Mouse (Mus musculus): Measurements from ENCODE around the gene Slfnl1. TPM values are rescaled to one million over a fixed set of nuclear protein-coding genes. Genes with fewer than 3 reads are reported as not detected.

Slfnl1 gene
- polyA plus RNA-seq, 1 experiment from 2014 or later: not detected

- Histone ChIP-seq H3K27me3 (no peaks in the 10 kb centered on the region), H3K4me3 (replicated peaks) (no peak overlapping the region), H3K9ac (no peak overlapping the region), H3K27ac (no peak overlapping the region), H3K4me2 (no peak overlapping the region), H3K36me3 (peaks cover 52% of the 10 kb centered on the region), H3K4me1 (replicated peaks) (no peaks in the 10 kb centered on the region), H3K9me3 (replicated peaks) (no peaks in the 10 kb centered on the region)
- 89% methylated on average over 10 of the region's 10 CpGs for WGBS (ENCODE audit: insufficient replicate concordance)
- no peak for ATAC-seq (ENCODE audit: low read depth)
- DNase-seq: no peak
Measured at GRCm38 (mm10) chr4:120538664-120539063, 6.6 kb downstream of the Slfnl1 start.

- WGBS (ENCODE audit: insufficient replicate concordance): 79% methylated on average over 1 of the region's 1 CpGs
- Histone ChIP-seq H3K9me3 (replicated peaks) (no peaks in the 10 kb centered on the region), H3K36me3 (peaks cover 97% of the 10 kb centered on the region), H3K4me1 (replicated peaks) (no peaks in the 10 kb centered on the region), H3K9ac (no peak overlapping the region), H3K27ac (no peak overlapping the region), H3K4me3 (replicated peaks) (no peak overlapping the region), H3K4me2 (no peak overlapping the region), H3K27me3 (no peaks in the 10 kb centered on the region)
- ATAC-seq (ENCODE audit: low read depth): no peak
- DNase-seq: no peak
Measured at GRCm38 (mm10) chr4:120544896-120545295, 12.9 kb downstream of the Slfnl1 start.

- peaks cover 94% of the 10 kb centered on the region for H3K36me3 ChIP-seq
- 82% methylated on average over 6 of the region's 6 CpGs for WGBS (ENCODE audit: insufficient replicate concordance)
- H3K4me2 ChIP-seq: no peak overlapping the region
- no peak overlapping the region for H3K27ac ChIP-seq
- DNase-seq (no peak), ATAC-seq (ENCODE audit: low read depth) (no peak)
- no peak overlapping the region for H3K9ac ChIP-seq
- H3K27me3 ChIP-seq: no peaks in the 10 kb centered on the region
- H3K4me3 ChIP-seq (replicated peaks): no peak overlapping the region
- no peaks in the 10 kb centered on the region for H3K9me3 ChIP-seq (replicated peaks)
- no peaks in the 10 kb centered on the region for H3K4me1 ChIP-seq (replicated peaks)
Measured at GRCm38 (mm10) chr4:120556592-120556991, 24.6 kb downstream of the Slfnl1 start.

GRCm38 (mm10) chr4:120565726-120566125, 33.7 kb downstream of the Slfnl1 start:
- ATAC-seq (ENCODE audit: low read depth) (no peak), DNase-seq (no peak)
- Histone ChIP-seq H3K9ac (no peak overlapping the region), H3K27ac (no peak overlapping the region), H3K4me2 (no peak overlapping the region), H3K9me3 (replicated peaks) (no peaks in the 10 kb centered on the region), H3K4me1 (replicated peaks) (peaks cover 36% of the 10 kb centered on the region), H3K4me3 (replicated peaks) (no peak overlapping the region), H3K27me3 (no peaks in the 10 kb centered on the region), H3K36me3 (peaks cover 59% of the 10 kb centered on the region)
- WGBS (ENCODE audit: insufficient replicate concordance): 74% methylated on average over 2 of the region's 2 CpGs

DNA sequence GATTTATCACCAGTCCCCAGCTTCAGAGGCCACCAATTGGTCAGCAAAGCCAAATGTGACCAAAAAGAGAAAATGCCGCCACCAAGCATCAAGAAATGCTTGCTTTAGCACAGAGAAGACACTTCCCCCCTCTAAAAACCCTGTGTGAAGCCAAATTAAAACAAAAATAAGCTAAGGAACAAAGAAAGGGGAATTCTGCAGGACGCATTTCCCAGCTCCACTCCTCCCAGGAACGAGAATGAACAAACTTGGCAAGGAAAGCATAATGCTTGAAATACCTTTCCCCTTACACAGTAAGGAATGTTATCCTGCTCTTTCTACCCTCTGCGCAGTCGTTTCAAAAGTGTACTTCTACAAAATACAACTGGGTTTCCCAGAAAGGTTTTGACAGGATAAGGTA, 36.0 kb downstream of the Slfnl1 start:
- H3K27ac ChIP-seq: peak overlapping the region; percentile 54
- H3K4me1 ChIP-seq (replicated peaks): peaks cover 44% of the 10 kb centered on the region
- H3K4me3 ChIP-seq (replicated peaks): peak overlapping the region; percentile 72
- H3K9me3 ChIP-seq (replicated peaks): no peaks in the 10 kb centered on the region
- DNase-seq: no peak
- no peaks in the 10 kb centered on the region for H3K27me3 ChIP-seq
- peak overlapping the region; percentile 87 for H3K9ac ChIP-seq
- H3K4me2 ChIP-seq: peak overlapping the region; percentile 93
- peaks cover 36% of the 10 kb centered on the region for H3K36me3 ChIP-seq
- ATAC-seq (ENCODE audit: low read depth): no peak
- WGBS (ENCODE audit: insufficient replicate concordance): 60% methylated on average over 5 of the region's 5 CpGs

DNA sequence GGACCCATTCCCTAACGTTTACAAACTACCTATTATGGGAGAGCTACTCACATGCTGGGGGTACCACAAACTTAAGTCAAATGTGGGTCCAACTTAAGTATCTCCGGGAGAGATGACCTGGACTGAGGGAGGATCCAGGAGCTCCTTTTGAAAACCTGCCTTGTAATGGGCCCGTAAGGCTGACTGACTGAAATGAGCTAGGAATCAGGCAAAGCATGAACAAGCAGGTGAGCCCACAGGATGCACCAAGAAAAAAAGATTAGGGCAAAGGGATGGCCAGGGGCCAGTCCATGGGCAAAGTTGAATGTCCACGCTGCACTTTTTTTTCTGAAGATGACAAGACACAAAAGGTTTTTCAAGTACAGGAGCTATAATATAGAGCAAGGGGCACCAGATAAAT, 37.0 kb downstream of the Slfnl1 start:
- Histone ChIP-seq H3K4me3 (replicated peaks) (peak overlapping the region; percentile 72), H3K9me3 (replicated peaks) (no peaks in the 10 kb centered on the region), H3K4me2 (peak overlapping the region; percentile 93), H3K27me3 (no peaks in the 10 kb centered on the region), H3K27ac (peak overlapping the region; percentile 81), H3K4me1 (replicated peaks) (peaks cover 44% of the 10 kb centered on the region), H3K36me3 (peaks cover 26% of the 10 kb centered on the region), H3K9ac (peak overlapping the region; percentile 87)
- DNase-seq (peak; percentile 6), ATAC-seq (ENCODE audit: low read depth) (no peak)
- 2% methylated on average over 4 of the region's 4 CpGs for WGBS (ENCODE audit: insufficient replicate concordance)

DNA sequence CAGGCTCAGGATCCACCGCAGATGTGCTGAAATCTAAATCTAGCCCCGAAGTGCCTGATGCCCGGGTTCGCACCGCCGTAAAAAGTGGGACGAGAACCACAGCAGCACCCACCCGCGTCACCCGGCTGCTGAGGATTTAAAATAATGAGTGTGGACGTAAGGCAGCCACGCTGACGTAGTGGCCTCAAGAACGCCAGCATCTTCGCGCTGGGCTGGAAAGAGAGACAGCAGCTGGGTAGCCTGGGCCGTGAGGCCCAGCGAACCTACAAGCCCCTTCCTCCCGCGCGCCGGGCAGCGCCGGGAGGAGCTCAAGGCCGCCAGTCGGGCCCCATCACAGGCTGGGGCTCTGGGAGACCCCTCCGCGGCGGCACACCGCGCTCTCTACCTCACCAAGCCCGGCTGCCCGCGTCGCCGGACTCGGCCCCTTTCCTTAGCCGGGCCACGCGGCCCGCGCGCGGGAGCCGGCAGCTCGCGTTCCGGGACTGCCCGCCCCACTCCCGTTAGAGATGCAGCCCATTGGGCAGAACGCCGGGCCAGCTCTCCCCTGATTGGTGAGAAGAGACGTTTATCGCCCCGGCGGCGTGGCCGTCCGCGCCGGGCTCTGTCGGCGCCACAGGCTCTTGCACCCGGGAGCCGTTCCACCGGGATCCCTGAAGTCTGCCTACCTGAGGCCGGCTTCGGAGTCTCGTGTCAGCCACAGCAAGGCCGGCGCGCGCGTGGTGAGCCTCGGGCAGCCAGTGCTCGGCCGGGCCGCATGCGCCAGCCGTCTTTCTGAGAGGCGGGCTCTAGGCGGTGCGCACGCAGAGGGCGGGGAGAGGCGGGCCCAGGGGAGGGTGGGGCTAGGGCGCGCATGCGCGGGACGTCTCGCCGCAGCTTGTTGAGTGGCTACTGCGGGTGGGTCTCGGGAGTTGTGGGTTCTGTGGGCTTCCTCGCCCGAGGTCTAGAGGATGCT, 37.7 kb downstream of the Slfnl1 start, which contains the start of gene Ctps:
TSS of gene Ctps (minus strand) at position 791 of the 952 bp plus-strand sequence.
- under 1% methylated on average over 97 of the region's 97 CpGs for WGBS (ENCODE audit: insufficient replicate concordance)
- Histone ChIP-seq H3K27me3 (no peaks in the 10 kb centered on the region), H3K4me3 (replicated peaks) (peak within 1 kb of the TSS; percentile 72), H3K9me3 (replicated peaks) (no peaks in the 10 kb centered on the region), H3K4me1 (replicated peaks) (peaks cover 44% of the 10 kb centered on the region), H3K4me2 (peak within 1 kb of the TSS; percentile 93), H3K9ac (peak within 1 kb of the TSS; percentile 87), H3K27ac (peak within 1 kb of the TSS; percentile 81), H3K36me3 (peaks cover 19% of the 10 kb centered on the region)
- ATAC-seq (ENCODE audit: low read depth): peak; percentile 95
- peak; percentile 91 for DNase-seq

DNA sequence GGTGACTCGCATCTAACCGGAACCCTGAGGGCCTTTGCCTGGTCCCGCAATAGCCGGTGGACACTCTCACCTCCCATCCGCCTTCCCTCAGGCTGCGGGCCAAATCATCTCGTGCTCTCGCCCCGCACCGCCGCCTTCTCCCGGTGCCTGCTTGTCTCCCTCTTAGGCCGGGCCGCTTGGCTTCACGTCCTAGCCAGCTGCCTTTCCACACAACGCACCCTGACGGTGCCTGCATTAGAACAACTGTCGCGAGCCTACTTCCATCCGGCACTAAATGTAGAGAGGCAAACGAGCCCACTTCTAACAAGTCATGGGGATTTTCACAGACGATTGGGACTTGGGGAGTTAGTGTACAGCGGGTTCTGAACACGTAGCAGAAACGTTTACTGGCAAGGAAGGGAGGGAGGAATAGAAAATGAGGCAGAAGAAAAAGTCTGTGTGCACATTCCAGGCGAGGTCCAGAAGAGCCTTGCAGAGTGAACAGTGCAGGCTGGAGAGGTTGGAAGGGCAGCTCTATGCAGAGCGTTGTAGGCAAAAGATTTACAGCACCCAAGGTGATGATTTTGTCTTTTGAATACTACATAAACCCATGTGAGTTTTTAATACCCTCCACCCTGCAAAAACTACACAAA, 38.5 kb downstream of the Slfnl1 start:
- ATAC-seq (ENCODE audit: low read depth) (peak; percentile 59), DNase-seq (no peak)
- Histone ChIP-seq H3K9ac (peak overlapping the region; percentile 87), H3K27ac (peak overlapping the region; percentile 81), H3K4me2 (peak overlapping the region; percentile 93), H3K9me3 (replicated peaks) (no peaks in the 10 kb centered on the region), H3K27me3 (no peaks in the 10 kb centered on the region), H3K36me3 (peaks cover 11% of the 10 kb centered on the region), H3K4me3 (replicated peaks) (peak overlapping the region; percentile 72), H3K4me1 (replicated peaks) (peaks cover 44% of the 10 kb centered on the region)
- WGBS (ENCODE audit: insufficient replicate concordance): 2% methylated on average over 27 of the region's 27 CpGs

DNA sequence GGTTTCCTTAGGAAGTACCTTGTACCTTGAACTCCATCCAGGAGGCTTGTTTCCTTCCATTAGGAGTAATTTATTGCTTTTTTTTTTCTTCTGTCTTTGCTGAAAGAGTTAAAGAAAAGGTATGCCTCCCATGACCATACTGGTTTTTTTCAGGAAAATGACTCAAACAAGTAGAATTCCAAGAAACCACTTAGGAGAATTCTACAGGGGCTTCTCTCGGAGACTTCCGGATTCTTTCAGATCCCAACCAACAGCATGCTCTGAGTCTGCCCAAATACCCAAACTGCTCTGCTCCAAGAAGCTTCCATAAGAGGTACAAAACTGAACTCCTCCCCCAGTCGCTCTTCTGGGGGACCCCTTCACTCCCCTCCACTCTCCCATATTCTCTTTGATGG, 39.0 kb downstream of the Slfnl1 start:
- Histone ChIP-seq H3K36me3 (peaks cover 8% of the 10 kb centered on the region; the same call in 1 of the 2 replicates), H3K4me3 (replicated peaks) (peak overlapping the region; percentile 72), H3K27ac (no peak overlapping the region), H3K27me3 (no peaks in the 10 kb centered on the region), H3K9ac (peak overlapping the region; percentile 87), H3K9me3 (replicated peaks) (no peaks in the 10 kb centered on the region), H3K4me1 (replicated peaks) (peaks cover 44% of the 10 kb centered on the region), H3K4me2 (peak overlapping the region; percentile 93)
- WGBS (ENCODE audit: insufficient replicate concordance): 70% methylated on average over 3 of the region's 3 CpGs
- no peak for DNase-seq
- no peak for ATAC-seq (ENCODE audit: low read depth)

DNA sequence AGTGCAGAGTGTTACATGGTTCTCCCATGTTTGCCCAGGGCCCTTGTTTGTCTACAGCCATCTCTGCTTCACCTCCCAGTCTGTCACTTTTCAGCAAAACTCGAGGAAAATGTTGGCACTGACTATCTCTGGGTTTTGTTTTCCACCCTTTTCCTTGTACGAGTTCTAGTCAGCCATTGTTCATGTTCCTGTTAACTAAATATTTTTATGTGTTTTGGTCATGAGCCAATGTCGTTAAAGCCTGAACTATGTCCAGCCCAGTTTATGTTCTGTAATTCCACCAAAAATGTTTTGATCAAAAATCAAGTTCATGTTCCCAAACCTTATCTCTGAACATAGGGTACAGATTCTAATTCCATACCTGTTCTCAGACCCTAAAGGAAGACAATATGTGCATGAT, 39.7 kb downstream of the Slfnl1 start:
- Histone ChIP-seq H3K4me1 (replicated peaks) (peaks cover 38% of the 10 kb centered on the region), H3K4me3 (replicated peaks) (no peak overlapping the region), H3K9ac (no peak overlapping the region), H3K27me3 (no peaks in the 10 kb centered on the region), H3K9me3 (replicated peaks) (no peaks in the 10 kb centered on the region), H3K27ac (no peak overlapping the region), H3K36me3 (0 out of 2 replicates have a peak, but pooled peaks cover 3% of the 10 kb centered on the region), H3K4me2 (no peak overlapping the region)
- DNase-seq (no peak), ATAC-seq (ENCODE audit: low read depth) (no peak)
- WGBS (ENCODE audit: insufficient replicate concordance): 66% methylated on average over 3 of the region's 3 CpGs

DNA sequence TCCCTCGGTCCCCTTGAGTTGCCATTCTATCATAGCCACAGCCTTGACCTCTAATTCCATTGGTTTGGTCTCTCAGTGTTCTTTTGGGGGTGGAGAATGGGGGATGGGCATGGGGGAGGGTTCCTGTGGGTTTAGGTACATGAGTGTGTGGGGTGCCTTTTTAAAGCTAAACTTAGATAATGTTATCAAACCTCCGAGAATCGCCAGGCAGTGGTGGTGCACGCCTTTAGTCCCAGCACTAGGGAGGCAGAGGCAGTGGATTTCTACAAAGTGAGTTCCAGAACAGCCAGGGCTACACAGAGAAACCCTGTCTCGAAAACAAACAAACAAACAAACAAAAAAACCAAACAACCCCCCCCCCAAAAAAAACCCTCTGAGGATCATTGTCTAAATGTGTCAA, 48.9 kb downstream of the Slfnl1 start:
- no peak overlapping the region for H3K4me3 ChIP-seq (replicated peaks)
- peaks cover 14% of the 10 kb centered on the region for H3K4me1 ChIP-seq (replicated peaks)
- DNase-seq (no peak), ATAC-seq (ENCODE audit: low read depth) (peak; percentile 78)
- H3K27me3 ChIP-seq: 0 out of 2 replicates have a peak, but pooled peaks cover 4% of the 10 kb centered on the region
- no peaks in the 10 kb centered on the region for H3K36me3 ChIP-seq
- H3K9ac ChIP-seq: 0 out of 2 replicates have a peak overlapping the region, but pooled peaks have one; percentile 13
- no peaks in the 10 kb centered on the region for H3K9me3 ChIP-seq (replicated peaks)
- 0 out of 2 replicates have a peak overlapping the region, but pooled peaks have one; percentile 17 for H3K4me2 ChIP-seq
- no peak overlapping the region for H3K27ac ChIP-seq
- WGBS (ENCODE audit: insufficient replicate concordance): 23% methylated on average over 5 of the region's 5 CpGs

Measured in liver, embryonic 13.5 days (tissue).